Mouse (Mus musculus) cerebellum, adult 11 months (tissue): ENCODE measurements around the gene Ankrd6.
A peak's percentile ranks its signal among the peaks of the same experiment; 100 is the strongest.
"Not testable (repeated sequence)": the region's sequence is repeated elsewhere in the genome, so short reads cannot be mapped to it uniquely, and the experiment has no call there.

ENCODE experiments used
- DNase-seq: peaks from one replicate; pipeline ENCODE4 v3.0.0; 2022

Ankrd6 gene

GRCm38 (mm10) chr4:32950356-32951034, at the start of gene Ankrd6:
Ankrd6 (minus strand) TSS chr4:32950841.
- peak; percentile 81 for DNase-seq

GRCm38 (mm10) chr4:32998996-32999395, 48.4 kb upstream of the Ankrd6 start:
- no peak for DNase-seq

DNA sequence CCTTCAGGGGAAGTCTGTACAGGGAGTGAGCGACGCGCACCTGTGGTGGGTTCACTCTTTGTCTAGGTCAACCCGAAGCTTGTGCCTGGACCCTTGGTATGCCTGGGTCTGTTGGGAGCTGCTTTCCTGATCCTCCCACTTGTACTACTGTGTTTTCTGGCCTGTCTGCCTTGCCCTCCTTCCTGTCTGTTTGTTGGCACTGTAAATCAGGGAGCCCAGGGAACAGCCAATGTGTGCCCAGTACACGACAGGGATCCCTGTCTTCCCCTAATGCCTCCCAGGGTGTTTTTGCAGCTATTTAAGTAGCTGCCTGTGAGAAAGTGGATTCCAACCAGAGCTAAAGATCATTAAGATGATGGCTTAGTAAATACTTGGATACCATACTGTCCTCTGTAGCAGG, 46.9 kb upstream of the Ankrd6 start:
- no peak for DNase-seq

DNA sequence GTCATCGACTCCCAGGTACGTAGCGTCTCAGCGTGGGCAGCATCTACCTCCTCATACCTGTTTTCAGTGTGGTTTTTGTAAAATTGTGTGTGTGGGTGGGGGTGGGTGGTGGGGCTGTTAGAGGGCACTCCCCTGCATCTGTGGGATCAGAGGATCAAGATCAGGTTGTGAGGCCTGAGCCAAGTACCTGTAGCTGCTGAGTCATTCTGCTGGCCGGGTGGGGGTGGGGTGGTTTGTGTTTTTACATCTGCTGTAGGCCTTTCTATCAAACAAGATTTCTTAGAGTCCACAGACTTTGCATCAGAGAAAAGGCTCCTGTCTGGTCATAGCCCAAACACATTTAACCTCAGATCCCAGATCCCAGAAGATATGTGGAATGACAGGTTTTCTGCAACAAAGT, 45.4 kb upstream of the Ankrd6 start:
- no peak for DNase-seq

- no peak for DNase-seq
These were observed 43.5 kb upstream of the Ankrd6 start for GRCm38 (mm10) chr4:32994168-32994567.

DNA sequence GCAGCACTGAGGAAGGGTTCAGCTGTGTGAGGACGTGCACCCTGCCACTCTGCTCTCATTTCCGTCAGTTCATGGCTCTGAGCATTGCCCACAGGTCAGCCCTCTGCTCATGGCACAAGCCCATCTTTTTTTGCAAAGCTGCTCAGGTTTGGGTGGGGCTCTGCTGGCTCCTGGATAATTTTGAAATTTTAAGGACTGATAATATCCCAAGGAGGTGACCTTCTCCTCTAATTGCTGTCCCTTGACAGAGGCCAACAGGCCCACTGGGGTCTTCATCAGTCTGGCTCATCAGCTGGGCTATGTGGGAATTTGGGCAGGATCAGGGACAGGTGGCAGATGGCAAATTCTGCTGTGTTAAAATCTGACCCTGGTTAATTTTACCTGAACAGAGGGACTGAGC, 38.7 kb upstream of the Ankrd6 start:
- DNase-seq = peak; percentile 41

GRCm38 (mm10) chr4:32987006-32987405, 36.4 kb upstream of the Ankrd6 start:
- DNase-seq = no peak

GRCm38 (mm10) chr4:32985684-32986083, 35.0 kb upstream of the Ankrd6 start:
- no peak for DNase-seq

GRCm38 (mm10) chr4:32984801-32985675, 34.4 kb upstream of the Ankrd6 start:
- no peak for DNase-seq

GRCm38 (mm10) chr4:32984242-32984641, 33.6 kb upstream of the Ankrd6 start:
- DNase-seq = no peak

DNA sequence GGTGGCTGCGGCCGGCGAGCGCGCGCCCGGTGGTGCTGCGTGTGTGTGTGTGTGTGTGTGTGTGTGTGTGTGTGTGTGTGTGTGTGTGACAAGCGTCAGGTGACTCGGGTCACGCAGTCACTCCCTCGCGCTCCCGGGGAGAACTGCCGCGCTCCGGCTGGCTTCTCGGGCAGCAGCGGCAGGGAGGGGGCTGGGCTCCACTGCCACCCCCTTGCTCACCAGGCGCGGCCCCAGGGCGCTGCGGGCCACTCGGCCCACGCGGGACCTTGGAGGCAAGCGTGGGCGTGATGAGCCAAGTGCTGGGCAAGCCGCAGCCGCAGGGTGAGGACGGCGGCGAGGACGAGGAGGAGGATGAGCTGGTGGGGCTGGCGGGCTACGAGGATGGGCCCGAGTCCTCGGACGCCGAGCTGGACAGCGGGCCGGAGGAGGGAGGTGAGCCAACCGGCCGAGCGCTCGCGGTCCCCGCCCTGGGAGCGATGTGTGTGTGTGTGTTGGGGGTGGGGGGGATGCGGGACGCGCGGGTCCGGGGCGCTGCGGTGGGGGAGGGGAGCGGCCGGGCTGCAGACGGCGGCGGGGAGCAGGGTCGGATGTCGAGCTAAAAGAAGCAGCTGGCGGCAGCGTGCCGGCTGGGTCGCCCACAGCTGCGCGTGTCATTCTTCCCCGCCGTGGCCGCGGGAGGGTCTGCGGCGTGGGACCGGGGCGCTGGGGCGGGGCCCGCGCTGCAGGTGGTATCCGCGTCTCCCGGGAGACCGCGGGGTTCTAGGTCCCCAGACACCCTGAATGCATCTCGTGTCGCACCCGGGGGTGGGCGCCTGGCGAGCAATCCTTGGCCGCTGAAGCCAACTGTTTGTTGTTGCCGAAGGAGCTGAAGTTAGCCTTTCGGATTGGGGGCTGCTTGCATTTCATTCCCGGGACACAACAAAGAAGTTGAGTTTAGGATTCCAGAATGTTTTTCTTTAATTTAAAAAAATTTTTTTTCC, 32.8 kb upstream of the Ankrd6 start:
- DNase-seq = peak; percentile 77

DNA sequence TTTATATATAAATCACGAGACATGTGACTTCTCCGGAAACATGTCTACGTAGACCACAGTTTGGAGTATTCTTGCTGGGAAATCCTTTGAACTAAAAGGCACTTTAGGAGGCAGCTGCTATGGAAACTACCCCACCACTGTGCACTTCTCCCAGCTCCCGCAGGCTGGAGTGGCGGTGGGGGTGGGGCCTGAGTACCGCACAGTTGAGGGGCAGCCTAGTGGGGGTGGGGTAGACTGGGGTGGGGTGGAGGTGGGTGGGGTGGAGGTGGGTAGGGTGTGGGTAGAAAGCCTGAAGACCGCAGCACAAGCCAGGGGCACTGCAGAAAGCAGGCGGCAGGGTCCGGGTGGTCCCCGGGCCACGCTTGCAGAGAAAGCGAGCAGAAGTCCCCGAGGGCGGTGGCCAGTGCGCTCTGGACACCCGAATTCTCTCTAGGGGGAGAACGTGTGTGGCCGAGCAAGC, 32.1 kb upstream of the Ankrd6 start, which contains the start of gene Rragd:
Gene Rragd, plus strand, starts transcription at position 322 of the 460 bp plus-strand sequence.
- no peak for DNase-seq

GRCm38 (mm10) chr4:32982041-32982715, 31.5 kb upstream of the Ankrd6 start:
- DNase-seq = peak; percentile 39

DNA sequence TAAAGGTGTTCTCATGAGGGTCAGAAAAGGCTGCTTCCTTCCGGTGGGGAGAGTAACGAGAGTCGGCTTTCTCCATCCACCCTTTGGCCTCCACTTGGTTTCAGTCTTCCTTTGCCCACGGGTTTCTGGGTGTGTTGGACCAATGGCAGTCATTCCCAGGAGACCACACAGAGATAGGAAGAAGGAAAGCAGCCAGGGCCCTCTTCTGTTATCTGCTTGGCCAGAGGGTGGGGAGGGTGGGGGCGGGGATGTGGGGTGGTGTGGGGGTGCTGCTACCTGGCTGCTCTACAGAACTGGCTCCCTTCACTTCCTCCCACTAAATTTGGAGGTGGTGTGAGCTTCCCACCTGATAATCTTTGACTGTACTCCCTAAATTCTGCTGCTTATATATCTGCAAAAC, 31.0 kb upstream of the Ankrd6 start:
- DNase-seq = no peak

GRCm38 (mm10) chr4:32980061-32980460, 29.4 kb upstream of the Ankrd6 start:
- no peak for DNase-seq

GRCm38 (mm10) chr4:32977331-32977730, 26.7 kb upstream of the Ankrd6 start:
- no peak for DNase-seq

GRCm38 (mm10) chr4:32964619-32965018, 14.0 kb upstream of the Ankrd6 start:
- DNase-seq = not testable (repeated sequence)

GRCm38 (mm10) chr4:32961394-32961793, 10.8 kb upstream of the Ankrd6 start:
- DNase-seq = no peak

DNA sequence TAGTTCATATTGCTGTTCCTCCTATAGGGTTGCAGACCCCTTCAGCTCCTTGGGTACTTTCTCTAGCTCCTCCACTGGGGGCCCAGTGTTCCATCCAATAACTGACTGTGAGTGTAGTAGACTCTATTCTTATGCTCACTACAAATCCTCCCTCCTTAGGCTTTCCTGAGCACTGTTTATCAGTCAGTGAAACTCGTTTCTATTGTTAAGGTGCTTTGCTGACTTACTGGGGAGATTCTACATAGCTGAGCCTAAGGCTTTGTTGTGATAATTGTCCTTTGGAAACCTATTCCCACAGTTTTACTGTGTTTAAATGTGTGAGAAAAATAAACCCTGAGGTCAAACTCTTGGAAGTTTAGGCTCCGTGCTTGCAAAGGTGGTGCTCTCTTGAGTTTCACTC, 5.8 kb upstream of the Ankrd6 start:
- no peak for DNase-seq

GRCm38 (mm10) chr4:32952681-32953080, 2.0 kb upstream of the Ankrd6 start:
- DNase-seq = no peak

- no peak for DNase-seq
These were observed 647 bp upstream of the Ankrd6 start for GRCm38 (mm10) chr4:32951035-32951940.
